Mouse (Mus musculus) myocyte (in vitro differentiated cells): ENCODE data around the gene Foxa3.

ENCODE experiments used
- CEBPB ChIP-seq: IDR thresholded peaks from 2 replicates; pipeline ENCODE4 v1.6.1; 2011; ENCODE audit warnings: mild to moderate bottlenecking, moderate library complexity; ENCODE audit not compliant: poor library complexity, insufficient read depth, severe bottlenecking
- E2F4 ChIP-seq: IDR thresholded peaks from one replicate; pipeline ENCODE4 v1.6.1; 2011; ENCODE audit warnings: mild to moderate bottlenecking, control low read depth, moderate library complexity; ENCODE audit not compliant: insufficient read depth
- MAX ChIP-seq: IDR thresholded peaks from one replicate; pipeline ENCODE4 v1.6.1; 2011; ENCODE audit warnings: low read depth, mild to moderate bottlenecking, control low read depth
- MYOD1 ChIP-seq, 3 experiments: IDR thresholded peaks; one replicate each; pipeline ENCODE4 v1.6.1; 2011; ENCODE audit warnings: control low read depth in 2 of 3, low read depth in 2 of 3, mild to moderate bottlenecking in 2 of 3, moderate library complexity in 1 of 3; ENCODE audit not compliant: insufficient read length in 2 of 3, control insufficient read depth in 1 of 3
- MYOG ChIP-seq, 3 experiments: IDR thresholded peaks; one replicate each; pipeline ENCODE4 v1.6.1; 2011; ENCODE audit warnings: control low read depth in 2 of 3, low read depth in 2 of 3, mild to moderate bottlenecking in 2 of 3; ENCODE audit not compliant: insufficient read length in 2 of 3, control insufficient read depth in 1 of 3, insufficient read depth in 1 of 3
- POLR2A ChIP-seq: IDR thresholded peaks from one replicate; pipeline ENCODE4 v1.6.1; 2011; ENCODE audit warnings: low read depth, mild to moderate bottlenecking, control low read depth, moderate library complexity; ENCODE audit not compliant: insufficient read length
- POLR2AphosphoS2 ChIP-seq: IDR thresholded peaks from one replicate; pipeline ENCODE4 v1.6.1; 2011; ENCODE audit warnings: low read depth, control low read depth; ENCODE audit not compliant: insufficient read length
- TCF12 ChIP-seq: IDR thresholded peaks from one replicate; pipeline ENCODE4 v1.6.1; 2011; ENCODE audit warnings: mild to moderate bottlenecking, control low read depth; ENCODE audit not compliant: poor library complexity, insufficient read depth, severe bottlenecking
- TCF3 ChIP-seq: IDR thresholded peaks from one replicate; pipeline ENCODE4 v1.6.1; 2011; ENCODE audit warnings: low read depth, control low read depth; ENCODE audit not compliant: insufficient read length
- USF1 ChIP-seq: IDR thresholded peaks from one replicate; pipeline ENCODE4 v1.6.1; 2011; ENCODE audit warnings: low read depth, mild to moderate bottlenecking, control low read depth, moderate library complexity

GRCm38 (mm10) chr7:18988780-18989179 lies 34.6 kb downstream of the Foxa3 start:
- TF ChIP-seq POLR2AphosphoS2 (no peak), CEBPB (no peak), POLR2A (no peak), TCF12 (no peak), USF1 (no peak), MAX (no peak), E2F4 (no peak), TCF3 (no peak), MYOD1 (IDR thresholded peaks at IDR 0.05; ENCODE audit: control insufficient read depth in 1 of 3, insufficient read length in 2 of 3, low read depth in 2 of 3) (no peak), MYOG (IDR thresholded peaks at IDR 0.05; ENCODE audit: control insufficient read depth in 1 of 3, insufficient read depth in 1 of 3, insufficient read length in 2 of 3, low read depth in 2 of 3) (no peak)
